Mouse (Mus musculus) neutrophil, adult 5-6 weeks (primary cell): ENCODE results near the gene Atp11a. TPM values are rescaled to one million over a fixed set of nuclear protein-coding genes. Genes with fewer than 3 reads are reported as not detected.

Experiments
- total RNA-seq: library from RNA; stranded (forward); fragments of 200-1000 nt; gene quantifications from 2 replicates; pipeline ENCODE4 v1.2.3, GENCODE M21; 2017

Gene Atp11a
- total RNA-seq, 1 experiment from 2014 or later: 32.7 TPM

Other genes starting within 250 kb of the Atp11a start
- gene Spaca7, start 184.0 kb upstream of the Atp11a start, total RNA-seq: not detected in 2 replicates
- 58.1 and 60.5 TPM in 2 replicates for gene Tubgcp3, start 84.8 kb upstream of the Atp11a start, total RNA-seq
- 8.8 and 9.3 TPM in 2 replicates for gene Mcf2l, start 116.8 kb downstream of the Atp11a start, total RNA-seq